Comparison of ENCODE assay signal across 15 mouse cellular contexts in genomic region chr9:91666667-91667066, GRCm38 (mm10).
"Had no signal": no experiment of that assay in that cellular context is flagged by ENCODE, and none has a peak within 500 bp of the region (broad histone marks: within the 10 kb centered on the region; RNA-seq: fewer than 3 reads in every experiment).

No protein-coding gene starts in this region.

- H3K4me2 ChIP-seq: limb, embryonic 15.5 days; liver, embryonic 12.5 days; midbrain, embryonic 11.5 days; midbrain, embryonic 13.5 days; midbrain, embryonic 15.5 days; neural tube, embryonic 12.5 days had no signal

- H3K27me3 ChIP-seq: limb, embryonic 15.5 days; liver, embryonic 12.5 days; megakaryocyte, embryonic 14.5 days; midbrain, embryonic 13.5 days; midbrain, embryonic 15.5 days; neural tube, embryonic 12.5 days had no signal

- H3K9ac ChIP-seq: limb, embryonic 15.5 days; liver, embryonic 12.5 days; liver, embryonic 14.5 days; midbrain, embryonic 13.5 days; midbrain, embryonic 15.5 days; neural tube, embryonic 12.5 days had no signal

- H3K4me1 ChIP-seq: limb, embryonic 15.5 days; liver, embryonic 12.5 days; megakaryocyte, embryonic 14.5 days; midbrain, embryonic 13.5 days; midbrain, embryonic 15.5 days; neural tube, embryonic 12.5 days had no signal

- H3K36me3 ChIP-seq: limb, embryonic 15.5 days; liver, embryonic 12.5 days; midbrain, embryonic 13.5 days; midbrain, embryonic 15.5 days; neural tube, embryonic 12.5 days had no signal

- H3K9me3 ChIP-seq: limb, embryonic 15.5 days; liver, embryonic 12.5 days; midbrain, embryonic 13.5 days; midbrain, embryonic 15.5 days; neural tube, embryonic 12.5 days had no signal

- DNase-seq: right cerebral cortex, postnatal 25 days; right cerebral cortex, postnatal 4 days; spleen, adult 18-20 months; thymus, adult 18-20 months; thymus, postnatal 14 days; thymus, postnatal 36 days had no signal

- ATAC-seq: liver, embryonic 12.5 days; midbrain, embryonic 13.5 days; midbrain, embryonic 15.5 days had no signal

- H3K27ac ChIP-seq: limb, embryonic 15.5 days; liver, embryonic 12.5 days; liver, embryonic 14.5 days; macrophage; midbrain, embryonic 13.5 days; midbrain, embryonic 15.5 days; neural tube, embryonic 12.5 days had no signal

- H3K4me3 ChIP-seq: limb, embryonic 15.5 days; liver, embryonic 12.5 days; megakaryocyte, embryonic 14.5 days; midbrain, embryonic 13.5 days; midbrain, embryonic 15.5 days; neural tube, embryonic 12.5 days had no signal
